Mouse (Mus musculus) heart, adult 2 months (tissue): ENCODE measurements around the gene Mpg. TPM values are rescaled to one million over a fixed set of nuclear protein-coding genes. Genes with fewer than 3 reads are reported as not detected.

Experiments
- DNase-seq, 2 experiments: peaks; one replicate each; pipeline ENCODE4 v3.0.0; 2021
- H3K27ac ChIP-seq: fragments of 200-600 bp; 2 replicates; pipeline ENCODE4 v1.8.1; 2022
- H3K27me3 ChIP-seq: fragments of 200-500 bp; 2 replicates; pipeline ENCODE4 v1.6.1; 2012; ENCODE audit warnings: mild to moderate bottlenecking, low read length, inconsistent platforms, mixed read lengths; ENCODE audit not compliant: control insufficient read depth, insufficient read depth
- H3K36me3 ChIP-seq: fragments of 200-500 bp; 2 replicates; pipeline ENCODE4 v1.6.1; 2012; ENCODE audit warnings: low read length, inconsistent platforms; ENCODE audit not compliant: control insufficient read depth, insufficient read depth
- H3K4me1 ChIP-seq: fragments of 200-500 bp; 2 replicates; pipeline ENCODE4 v1.6.1; 2011; ENCODE audit warnings: low read length; ENCODE audit not compliant: control insufficient read depth, insufficient read depth
- H3K4me3 ChIP-seq: fragments of 200-600 bp; 2 replicates; pipeline ENCODE4 v1.8.1; 2022
- H3K79me2 ChIP-seq: fragments of 200-500 bp; replicated peaks from 2 replicates; pipeline ENCODE4 v1.6.1; 2012; ENCODE audit warnings: mild to moderate bottlenecking, inconsistent platforms, low read length, moderate library complexity, mixed read lengths; ENCODE audit not compliant: control insufficient read depth, insufficient read depth
- H3K9ac ChIP-seq: fragments of 200-500 bp; 2 replicates; pipeline ENCODE4 v1.6.1; 2012; ENCODE audit warnings: low read depth, mild to moderate bottlenecking, control low read depth, inconsistent platforms, low read length, mixed read lengths
- CTCF ChIP-seq: fragments of 200-600 bp; IDR thresholded peaks from 2 replicates; pipeline ENCODE4 v1.8.1; 2022; ENCODE audit warnings: antibody characterized with exemption, mild to moderate bottlenecking, moderate library complexity
- EP300 ChIP-seq: fragments of 200-500 bp; IDR thresholded peaks from 2 replicates; pipeline ENCODE4 v1.6.1; 2011; ENCODE audit warnings: low read depth, low read length, control low read depth; ENCODE audit not compliant: insufficient read depth
- POLR2A ChIP-seq: fragments of 200-500 bp; IDR thresholded peaks from 2 replicates; pipeline ENCODE4 v1.6.1; 2011; ENCODE audit warnings: mild to moderate bottlenecking, low read depth, low read length, control low read depth; ENCODE audit not compliant: insufficient read depth
- WGBS: fragments of 180-500 bp; shearing (Covaris S2); methylation state at CpG from one replicate; pipeline ENCODE4 v1.1.7; 2018; 5-methylcytosine and 5-hydroxymethylcytosine counted together
- intact Hi-C: fragments of 180-260 bp; cut with DNase I; formaldehyde crosslinking; loops from one replicate; pipeline ENCODE4 v1.15.1; 2025
- polyA plus RNA-seq: library from polyadenylated mRNA; depleted of rRNA; stranded (reverse); fragments of >200 nt; gene quantifications from 2 replicates; pipeline ENCODE4 v1.2.3, GENCODE M21; 2012
- total RNA-seq, 2 experiments: library from RNA; stranded (reverse); gene quantifications; 2 replicates each; pipeline ENCODE4 v1.2.3; 2021

The Mpg gene
- total and polyA plus RNA-seq, 3 experiments: 5.1 to 6.2 (median 5.2) TPM

DNA sequence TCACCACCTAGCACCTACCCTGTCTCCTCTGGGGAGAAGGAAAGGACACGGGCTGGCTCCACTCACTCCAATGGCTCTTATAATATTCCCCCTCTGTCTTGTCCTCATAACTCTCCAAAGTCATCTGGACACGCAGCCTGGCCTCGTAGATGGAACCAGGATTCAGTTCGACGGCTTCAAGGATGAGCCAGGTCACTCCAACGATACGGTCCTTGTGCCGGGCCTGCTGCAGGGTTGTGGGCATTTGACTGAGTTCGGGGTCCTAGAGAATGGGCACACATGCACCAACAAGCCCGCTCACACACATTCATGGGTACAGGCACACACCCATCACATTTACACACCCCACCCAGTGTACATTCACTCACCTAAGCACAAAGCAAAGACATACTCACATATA lies 33.1 kb upstream of the Mpg start:
- Histone ChIP-seq H3K4me3 (no peak overlapping the region), H3K9ac (no peak overlapping the region), H3K27ac (no peak overlapping the region), H3K4me1 (no peaks in the 10 kb centered on the region), H3K79me2 (no peaks in the 10 kb centered on the region), H3K27me3 (no peaks in the 10 kb centered on the region), H3K36me3 (no peaks in the 10 kb centered on the region)
- TF ChIP-seq POLR2A (no peak), CTCF (no peak), EP300 (no peak)
- WGBS: 91% methylated on average over 10 of the region's 10 CpGs
- intact Hi-C loops: no loop called here
- no peak for DNase-seq

GRCm38 (mm10) chr11:32194086-32194485 lies 32.2 kb upstream of the Mpg start:
- 67% methylated on average over 10 of the region's 10 CpGs for WGBS
- H3K9ac ChIP-seq: no peak overlapping the region
- TF ChIP-seq POLR2A (no peak), CTCF (no peak), EP300 (no peak)
- intact Hi-C loops: no loop called here
- no peak for DNase-seq
- H3K4me1 ChIP-seq: no peaks in the 10 kb centered on the region
- no peak overlapping the region for H3K4me3 ChIP-seq
- H3K36me3 ChIP-seq: no peaks in the 10 kb centered on the region
- H3K79me2 ChIP-seq: no peaks in the 10 kb centered on the region
- no peaks in the 10 kb centered on the region for H3K27me3 ChIP-seq
- no peak overlapping the region for H3K27ac ChIP-seq

DNA sequence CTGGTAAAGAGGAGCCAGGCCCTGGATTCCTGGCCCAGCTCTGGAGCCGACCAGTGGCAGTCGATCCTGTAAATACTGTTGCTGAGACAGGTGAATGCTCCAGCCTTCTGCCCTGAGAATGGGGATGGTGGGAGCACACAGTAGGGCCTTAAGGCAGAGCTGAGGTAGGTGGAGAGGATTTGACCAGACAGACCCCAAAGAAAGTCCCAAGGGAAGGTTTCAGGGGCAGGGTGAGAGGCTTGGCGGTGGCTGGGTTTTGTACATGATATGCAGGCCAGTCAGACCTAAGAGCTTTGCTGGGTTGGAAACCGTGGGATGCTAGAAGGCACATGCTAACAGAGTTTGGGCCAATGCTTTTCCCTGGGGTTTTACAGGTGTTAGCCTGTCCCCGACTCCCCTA lies 31.7 kb upstream of the Mpg start:
- no peak overlapping the region for H3K4me3 ChIP-seq
- intact Hi-C loops: no loop called here
- no peak for DNase-seq
- no peaks in the 10 kb centered on the region for H3K4me1 ChIP-seq
- no peak for TF ChIP-seq EP300
- TF ChIP-seq CTCF: no peak
- no peak for TF ChIP-seq POLR2A
- H3K27ac ChIP-seq: no peak overlapping the region
- 85% methylated on average over 5 of the region's 5 CpGs for WGBS
- no peaks in the 10 kb centered on the region for H3K27me3 ChIP-seq
- H3K36me3 ChIP-seq: no peaks in the 10 kb centered on the region
- H3K9ac ChIP-seq: no peak overlapping the region
- H3K79me2 ChIP-seq: no peaks in the 10 kb centered on the region

DNA sequence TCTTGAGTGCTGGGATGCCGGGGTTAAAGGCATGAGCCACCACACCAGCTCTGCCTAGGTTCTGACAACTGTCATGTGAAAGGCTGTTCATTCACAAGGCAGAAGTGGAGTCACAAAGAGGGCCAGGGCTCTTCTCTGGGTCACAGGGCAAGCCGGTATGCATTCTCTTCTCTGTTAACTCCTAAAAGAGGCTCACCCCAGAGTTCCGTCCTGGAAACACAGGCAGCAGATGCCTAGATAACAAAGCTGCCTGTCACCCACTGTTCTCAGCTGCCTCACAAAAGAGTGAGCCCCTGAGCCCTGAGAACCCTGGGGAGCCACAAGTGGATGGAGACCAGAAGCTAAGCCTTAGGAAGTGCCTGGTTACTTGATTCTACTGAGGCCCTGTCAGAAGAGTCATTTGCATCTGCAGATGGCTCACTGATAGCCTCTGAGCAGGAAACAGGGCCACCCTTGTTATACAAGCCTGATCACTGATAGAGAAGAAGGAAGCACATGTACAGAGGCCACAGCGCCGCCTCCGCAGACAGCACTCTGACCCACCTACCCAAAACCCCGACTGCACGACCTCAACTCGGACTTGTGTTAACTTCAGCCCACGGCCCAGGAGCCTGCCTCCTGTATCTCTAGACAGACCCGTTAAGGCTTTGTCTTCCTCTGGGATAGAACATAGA lies 30.3 kb upstream of the Mpg start:
- no peaks in the 10 kb centered on the region for H3K79me2 ChIP-seq
- 34% methylated on average over 11 of the region's 11 CpGs for WGBS
- no peak overlapping the region for H3K27ac ChIP-seq
- no peaks in the 10 kb centered on the region for H3K4me1 ChIP-seq
- TF ChIP-seq CTCF (no peak), EP300 (no peak), POLR2A (no peak)
- H3K36me3 ChIP-seq: no peaks in the 10 kb centered on the region
- no peaks in the 10 kb centered on the region for H3K27me3 ChIP-seq
- H3K9ac ChIP-seq: no peak overlapping the region
- DNase-seq: no peak
- H3K4me3 ChIP-seq: no peak overlapping the region
- intact Hi-C loops: no loop called here

DNA sequence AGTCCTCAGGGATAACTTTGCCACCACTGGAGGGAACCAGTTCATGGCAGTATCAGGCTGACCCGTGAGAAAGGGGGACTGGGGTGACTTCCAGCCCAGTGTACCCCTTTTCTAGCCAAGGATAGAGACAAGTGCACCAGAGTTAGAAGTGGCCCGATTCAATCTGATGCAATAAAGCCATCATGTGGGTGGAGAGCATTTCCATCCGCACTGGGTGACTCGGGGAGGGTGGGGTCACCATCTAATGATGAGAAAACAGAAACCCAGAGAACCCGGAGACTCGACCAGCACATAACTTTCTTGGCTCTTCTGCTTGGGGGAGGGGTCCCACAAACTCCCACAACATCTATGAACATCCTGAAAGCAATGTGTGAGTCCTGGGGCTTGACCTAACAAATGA lies 29.6 kb upstream of the Mpg start:
- WGBS: 57% methylated on average over 6 of the region's 6 CpGs
- H3K27me3 ChIP-seq: no peaks in the 10 kb centered on the region
- H3K27ac ChIP-seq: no peak overlapping the region
- H3K9ac ChIP-seq: no peak overlapping the region
- TF ChIP-seq POLR2A: no peak
- TF ChIP-seq EP300: no peak
- TF ChIP-seq CTCF: no peak
- H3K36me3 ChIP-seq: no peaks in the 10 kb centered on the region
- intact Hi-C loops: no loop called here
- H3K79me2 ChIP-seq: no peaks in the 10 kb centered on the region
- H3K4me3 ChIP-seq: no peak overlapping the region
- no peaks in the 10 kb centered on the region for H3K4me1 ChIP-seq
- no peak for DNase-seq

- Histone ChIP-seq H3K9ac (no peak overlapping the region), H3K36me3 (no peaks in the 10 kb centered on the region), H3K79me2 (no peaks in the 10 kb centered on the region), H3K27me3 (no peaks in the 10 kb centered on the region), H3K27ac (no peak overlapping the region), H3K4me1 (no peaks in the 10 kb centered on the region), H3K4me3 (no peak overlapping the region)
- 71% methylated on average over 3 of the region's 3 CpGs for WGBS
- intact Hi-C loops: no loop called here
- TF ChIP-seq CTCF (no peak), POLR2A (no peak), EP300 (no peak)
- no peak for DNase-seq
Observed at GRCm38 (mm10) chr11:32197766-32198165, 28.5 kb upstream of the Mpg start.
